Mouse (Mus musculus) intestine, embryonic 15.5 days (tissue): Measurements from ENCODE around the gene Txndc15. TPM values are rescaled to one million over a fixed set of nuclear protein-coding genes. Genes with fewer than 3 reads are reported as not detected.
A peak's percentile ranks its signal among the peaks of the same experiment; 100 is the strongest.

ENCODE experiments used
- ATAC-seq: fragments of 200-750 bp; cut with Nextera tagmentation; 2 replicates; pipeline ENCODE4 v1.8.0; 2017; ENCODE audit warnings: moderate TSS enrichment, moderate library complexity
- H3K27ac ChIP-seq: fragments of 300-500 bp; sonication (generic); 2 replicates; pipeline ENCODE4 v1.5.1; 2015; ENCODE audit warnings: mild to moderate bottlenecking, inconsistent platforms
- H3K27me3 ChIP-seq: fragments of 300-500 bp; sonication (generic); replicated peaks from 2 replicates; pipeline ENCODE4 v1.6.1; 2015; ENCODE audit warnings: inconsistent platforms
- H3K36me3 ChIP-seq: fragments of 300-500 bp; sonication (generic); 2 replicates; pipeline ENCODE4 v1.6.1; 2015; ENCODE audit warnings: inconsistent platforms
- H3K4me1 ChIP-seq: fragments of 300-500 bp; sonication (generic); replicated peaks from 2 replicates; pipeline ENCODE4 v1.6.1; 2015; ENCODE audit warnings: inconsistent platforms
- H3K4me2 ChIP-seq: fragments of 300-500 bp; sonication (generic); replicated peaks from 2 replicates; pipeline ENCODE4 v1.6.1; 2015; ENCODE audit warnings: mild to moderate bottlenecking, inconsistent platforms
- H3K4me3 ChIP-seq: fragments of 300-500 bp; sonication (generic); replicated peaks from 2 replicates; pipeline ENCODE4 v1.5.1; 2015; ENCODE audit warnings: inconsistent platforms
- H3K9ac ChIP-seq: fragments of 300-500 bp; sonication (generic); 2 replicates; pipeline ENCODE4 v1.6.1; 2015; ENCODE audit warnings: inconsistent platforms
- H3K9me3 ChIP-seq: fragments of 300-500 bp; sonication (generic); 2 replicates; pipeline ENCODE4 v1.6.1; 2016; ENCODE audit warnings: inconsistent platforms
- WGBS: fragments of 180-500 bp; shearing (Covaris S2); methylation state at CpG from one replicate; pipeline ENCODE4 v1.1.7; 2015; 5-methylcytosine and 5-hydroxymethylcytosine counted together
- polyA plus RNA-seq: library from polyadenylated mRNA; unstranded; fragments of >200 nt; fragmentation: Nextera tagmentation; extraction: Ambion mirVana; gene quantifications from 2 replicates; pipeline ENCODE4 v1.2.1, GENCODE M21; 2015

Txndc15 gene
- polyA plus RNA-seq, 1 experiment from 2014 or later, result 65.8 TPM

DNA sequence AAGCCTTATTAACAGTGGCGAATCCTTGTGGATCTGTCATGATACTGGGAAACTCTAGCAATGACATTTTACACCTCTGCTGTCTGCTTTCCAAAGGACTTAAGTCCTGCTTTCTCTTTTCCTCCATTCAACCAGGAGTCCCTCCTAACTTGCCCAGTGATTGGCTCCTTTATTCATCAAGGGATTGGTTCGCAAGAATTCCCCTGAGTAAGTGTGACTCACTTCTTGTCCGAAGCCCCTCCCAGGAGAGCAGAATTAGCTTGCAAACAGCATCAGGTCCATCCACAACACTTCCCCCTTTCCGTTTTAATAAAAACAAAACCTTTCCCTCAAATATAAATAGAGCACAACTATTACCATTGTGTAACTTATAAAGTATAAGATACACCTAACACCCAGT lies 10.1 kb upstream of the Txndc15 start:
- no peak for ATAC-seq
- Histone ChIP-seq H3K4me1 (no peaks in the 10 kb centered on the region), H3K27ac (no peak overlapping the region), H3K27me3 (no peaks in the 10 kb centered on the region), H3K4me2 (no peak overlapping the region), H3K4me3 (no peak overlapping the region), H3K36me3 (peaks cover 25% of the 10 kb centered on the region), H3K9ac (no peak overlapping the region), H3K9me3 (no peaks in the 10 kb centered on the region)
- 88% methylated on average over 4 of the region's 4 CpGs for WGBS

- Histone ChIP-seq H3K9me3 (no peaks in the 10 kb centered on the region), H3K27ac (no peak overlapping the region), H3K4me1 (0 out of 2 replicates have a peak, but pooled peaks cover 3% of the 10 kb centered on the region), H3K4me2 (no peak overlapping the region), H3K4me3 (no peak overlapping the region), H3K27me3 (no peaks in the 10 kb centered on the region), H3K36me3 (0 out of 2 replicates have a peak, but pooled peaks cover 2% of the 10 kb centered on the region), H3K9ac (no peak overlapping the region)
- WGBS, result 90% methylated on average over 3 of the region's 3 CpGs
- no peak for ATAC-seq
Measured at GRCm38 (mm10) chr13:55712846-55713245, 1.6 kb upstream of the Txndc15 start.

GRCm38 (mm10) chr13:55715167-55715512 lies 690 bp downstream of the Txndc15 start:
- Histone ChIP-seq H3K4me1 (0 out of 2 replicates have a peak, but pooled peaks cover 3% of the 10 kb centered on the region), H3K36me3 (peaks cover 12% of the 10 kb centered on the region), H3K4me2 (peak overlapping the region; percentile 71), H3K27me3 (no peaks in the 10 kb centered on the region), H3K9me3 (no peaks in the 10 kb centered on the region), H3K4me3 (peak overlapping the region; percentile 95), H3K27ac (peak overlapping the region; percentile 82), H3K9ac (peak overlapping the region; percentile 95)
- ATAC-seq, result peak; percentile 1; the same call in 1 of the 2 replicates
- 11% methylated on average over 5 of the region's 5 CpGs for WGBS

DNA sequence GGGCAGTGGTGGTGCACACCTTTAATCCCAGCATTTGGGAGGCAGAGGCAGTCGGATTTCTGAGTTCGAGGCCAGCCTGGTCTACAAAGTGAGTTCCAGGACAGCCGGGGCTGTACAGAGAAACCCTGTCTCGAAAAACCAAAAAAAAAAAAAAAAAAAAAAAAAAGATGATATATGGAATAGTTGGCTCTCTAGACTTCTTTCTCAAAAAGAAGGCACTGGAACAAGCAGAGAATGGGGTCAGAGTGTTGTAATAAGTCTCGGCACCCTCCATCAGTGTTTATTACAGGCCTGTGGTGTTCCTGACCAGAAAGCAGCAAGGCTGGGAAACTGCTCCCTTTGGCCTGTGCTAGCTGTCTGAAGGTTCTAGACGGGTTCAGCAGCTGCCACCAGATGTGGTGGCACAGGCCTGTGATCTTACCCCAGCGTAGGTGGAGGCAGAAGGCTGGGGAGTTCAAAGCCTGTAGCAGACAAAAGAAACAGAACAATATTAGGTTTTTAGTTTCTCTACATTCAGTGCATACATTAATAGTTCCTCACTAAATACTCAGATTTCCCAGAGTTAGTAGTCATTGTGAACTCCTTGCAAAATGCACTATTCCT lies 1.6 kb downstream of the Txndc15 start:
- Histone ChIP-seq H3K4me3 (no peak overlapping the region; the same call in 1 of the 2 replicates), H3K4me1 (0 out of 2 replicates have a peak, but pooled peaks cover 3% of the 10 kb centered on the region), H3K36me3 (peaks cover 16% of the 10 kb centered on the region), H3K9ac (no peak overlapping the region), H3K9me3 (no peaks in the 10 kb centered on the region), H3K4me2 (no peak overlapping the region), H3K27ac (no peak overlapping the region), H3K27me3 (no peaks in the 10 kb centered on the region)
- 80% methylated on average over 7 of the region's 7 CpGs for WGBS
- ATAC-seq, result no peak

DNA sequence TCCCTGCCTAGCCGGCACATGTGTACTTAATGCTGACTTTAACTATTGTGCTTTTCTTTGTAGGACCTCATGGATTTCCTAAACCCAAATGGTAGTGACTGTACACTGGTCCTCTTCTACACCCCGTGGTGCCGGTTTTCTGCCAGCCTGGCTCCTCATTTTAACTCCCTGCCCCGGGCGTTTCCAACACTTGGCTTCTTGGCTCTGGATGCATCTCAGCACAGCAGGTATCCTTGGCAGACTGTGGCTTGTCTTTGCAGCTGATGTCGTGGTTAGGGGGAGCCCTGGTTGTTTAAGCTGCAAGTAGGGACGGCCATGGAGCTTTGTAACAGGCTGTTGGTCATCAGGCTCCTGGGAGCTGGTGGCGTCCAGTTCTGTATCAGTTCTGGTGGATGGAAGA lies 7.1 kb downstream of the Txndc15 start:
- H3K4me3 ChIP-seq, result no peak overlapping the region
- 79% methylated on average over 8 of the region's 8 CpGs for WGBS
- no peak overlapping the region for H3K27ac ChIP-seq
- no peak for ATAC-seq
- no peak overlapping the region for H3K9ac ChIP-seq
- H3K4me1 ChIP-seq, result no peaks in the 10 kb centered on the region
- H3K36me3 ChIP-seq, result peaks cover 20% of the 10 kb centered on the region
- H3K27me3 ChIP-seq, result no peaks in the 10 kb centered on the region
- H3K4me2 ChIP-seq, result no peak overlapping the region
- no peaks in the 10 kb centered on the region for H3K9me3 ChIP-seq

DNA sequence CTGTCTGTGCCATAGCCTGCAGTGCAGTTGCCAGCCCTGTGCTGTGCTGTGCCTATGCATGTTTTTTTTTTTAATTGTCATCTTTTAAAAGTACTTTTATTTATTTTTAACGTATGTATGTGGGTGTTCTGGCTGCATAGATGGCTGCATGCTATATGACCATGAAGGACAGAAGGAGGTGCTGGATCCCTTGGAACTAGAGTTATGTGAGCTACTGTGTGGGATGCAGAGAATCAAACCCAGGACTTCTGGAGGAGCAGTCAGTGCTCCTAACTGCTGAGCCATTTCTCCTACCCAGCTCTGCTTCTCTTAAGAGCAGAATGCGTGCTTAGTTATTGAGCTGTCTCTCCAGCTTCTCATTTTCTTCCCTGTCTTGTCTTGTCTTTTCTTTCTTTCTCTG lies 7.5 kb downstream of the Txndc15 start:
- no peaks in the 10 kb centered on the region for H3K4me1 ChIP-seq

GRCm38 (mm10) chr13:55726598-55727119 lies 12.2 kb downstream of the Txndc15 start:
- H3K4me1 ChIP-seq, result no peaks in the 10 kb centered on the region
- H3K27me3 ChIP-seq, result no peaks in the 10 kb centered on the region
- no peak for ATAC-seq
- WGBS, result 4% methylated on average over 4 of the region's 4 CpGs
- peak overlapping the region; percentile 70 for H3K4me2 ChIP-seq
- H3K36me3 ChIP-seq, result peaks cover 2% of the 10 kb centered on the region; the same call in 1 of the 2 replicates
- peak overlapping the region; percentile 75 for H3K9ac ChIP-seq
- peak overlapping the region; percentile 66 for H3K4me3 ChIP-seq
- no peaks in the 10 kb centered on the region for H3K9me3 ChIP-seq
- peak overlapping the region; percentile 99 for H3K27ac ChIP-seq

More for the DNA sequence above, 7.5 kb downstream of the Txndc15 start:
- no peak overlapping the region for H3K4me3 ChIP-seq
- ATAC-seq, result no peak
- H3K36me3 ChIP-seq, result peaks cover 20% of the 10 kb centered on the region
- H3K27ac ChIP-seq, result no peak overlapping the region
- 90% methylated on average over 2 of the region's 2 CpGs for WGBS
- H3K9ac ChIP-seq, result no peak overlapping the region
- H3K4me2 ChIP-seq, result no peak overlapping the region
- H3K9me3 ChIP-seq, result no peaks in the 10 kb centered on the region
- no peaks in the 10 kb centered on the region for H3K27me3 ChIP-seq

- WGBS, result under 1% methylated on average over 73 of the region's 73 CpGs
- ATAC-seq, result peak; percentile 91
- H3K9ac ChIP-seq, result peak within 1 kb of the TSS; percentile 75
- peak within 1 kb of the TSS; percentile 66 for H3K4me3 ChIP-seq
- H3K27ac ChIP-seq, result peak within 1 kb of the TSS; percentile 99
- H3K27me3 ChIP-seq, result no peaks in the 10 kb centered on the region
- H3K36me3 ChIP-seq, result no peaks in the 10 kb centered on the region; the same call in 1 of the 2 replicates
- no peaks in the 10 kb centered on the region for H3K4me1 ChIP-seq
- H3K4me2 ChIP-seq, result peak within 1 kb of the TSS; percentile 70
- no peaks in the 10 kb centered on the region for H3K9me3 ChIP-seq
Measured at GRCm38 (mm10) chr13:55727120-55727838, 12.8 kb downstream of the Txndc15 start, which contains the start of gene Pcbd2. TSS of gene Pcbd2 (plus strand) at chr13:55727368.

- Histone ChIP-seq H3K9ac (peak overlapping the region; percentile 75), H3K36me3 (no peaks in the 10 kb centered on the region; the same call in 1 of the 2 replicates), H3K27me3 (no peaks in the 10 kb centered on the region), H3K9me3 (no peaks in the 10 kb centered on the region), H3K4me1 (no peaks in the 10 kb centered on the region), H3K27ac (peak overlapping the region; percentile 99), H3K4me3 (peak overlapping the region; percentile 66), H3K4me2 (peak overlapping the region; percentile 70)
- WGBS, result 2% methylated on average over 19 of the region's 19 CpGs
- peak; percentile 85 for ATAC-seq
Measured at GRCm38 (mm10) chr13:55727839-55728238, 13.4 kb downstream of the Txndc15 start.

- ATAC-seq, result no peak
- no peaks in the 10 kb centered on the region; the same call in 1 of the 2 replicates for H3K36me3 ChIP-seq
- no peak overlapping the region for H3K27ac ChIP-seq
- no peaks in the 10 kb centered on the region for H3K27me3 ChIP-seq
- no peaks in the 10 kb centered on the region for H3K9me3 ChIP-seq
- no peaks in the 10 kb centered on the region for H3K4me1 ChIP-seq
- H3K4me3 ChIP-seq, result no peak overlapping the region
- H3K4me2 ChIP-seq, result no peak overlapping the region
- 89% methylated on average over 7 of the region's 7 CpGs for WGBS
- no peak overlapping the region for H3K9ac ChIP-seq
Measured at GRCm38 (mm10) chr13:55730716-55731115, 16.3 kb downstream of the Txndc15 start.

DNA sequence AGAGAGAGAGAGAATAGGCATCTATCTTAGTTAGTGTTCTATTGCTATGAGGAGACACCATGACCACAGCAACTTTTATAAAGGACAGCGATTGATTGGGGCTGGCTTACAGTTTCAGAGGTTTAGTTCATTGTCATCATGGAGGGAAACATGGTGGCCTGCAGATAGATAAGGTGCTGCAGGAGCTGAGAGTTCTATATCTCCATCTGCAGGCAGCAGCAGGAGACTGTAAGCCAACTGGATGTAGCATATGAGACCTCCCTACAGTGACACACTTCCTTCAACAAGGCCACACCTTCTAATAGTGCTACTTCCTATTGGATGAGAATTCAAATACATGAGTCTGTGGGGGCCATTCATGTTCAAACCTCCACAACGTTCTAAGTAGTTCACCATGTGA lies 17.7 kb downstream of the Txndc15 start:
- no peak for ATAC-seq
- Histone ChIP-seq H3K36me3 (no peaks in the 10 kb centered on the region), H3K9ac (no peak overlapping the region), H3K4me1 (no peaks in the 10 kb centered on the region), H3K27me3 (no peaks in the 10 kb centered on the region), H3K27ac (no peak overlapping the region), H3K9me3 (no peaks in the 10 kb centered on the region), H3K4me2 (no peak overlapping the region), H3K4me3 (no peak overlapping the region)
- 82% methylated on average over 2 of the region's 2 CpGs for WGBS

GRCm38 (mm10) chr13:55733628-55734502 lies 19.4 kb downstream of the Txndc15 start:
- WGBS, result 60% methylated on average over 22 of the region's 22 CpGs
- H3K4me3 ChIP-seq, result no peak overlapping the region
- no peaks in the 10 kb centered on the region for H3K9me3 ChIP-seq
- peak; percentile 87 for ATAC-seq
- H3K4me1 ChIP-seq, result no peaks in the 10 kb centered on the region
- H3K9ac ChIP-seq, result no peak overlapping the region
- no peak overlapping the region for H3K27ac ChIP-seq
- no peaks in the 10 kb centered on the region for H3K27me3 ChIP-seq
- no peaks in the 10 kb centered on the region for H3K36me3 ChIP-seq
- no peak overlapping the region for H3K4me2 ChIP-seq
